Mouse (Mus musculus): ENCODE results near the gene Fam163b.

DNA sequence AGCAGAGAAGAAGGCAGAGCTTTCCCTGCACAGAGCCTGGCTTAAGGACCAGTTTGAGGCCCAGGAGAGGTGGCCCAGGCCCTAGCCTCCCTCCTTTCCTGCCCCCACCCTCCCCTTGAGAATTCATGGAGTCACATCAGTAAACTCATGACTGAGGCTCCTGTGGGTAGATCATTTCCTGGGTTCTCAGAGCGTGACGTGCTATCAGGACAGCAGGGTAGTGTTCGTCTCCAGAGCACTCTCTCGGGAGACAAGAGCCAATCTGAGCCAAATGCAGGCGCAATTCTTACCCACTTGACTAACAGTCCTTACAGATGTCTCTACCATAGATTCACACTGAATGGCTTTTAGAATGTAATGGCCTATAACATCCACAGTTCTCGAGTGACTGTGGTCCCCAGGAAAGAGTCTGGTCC is 45.0 kb downstream of the Fam163b start:
- no peak for TF ChIP-seq CTCF (IDR thresholded peaks at IDR 0.05)
- TF ChIP-seq EP300 (IDR thresholded peaks at IDR 0.05) = no peak

Measured in lung, postnatal 0 days (tissue).